Mouse (Mus musculus) kidney, embryonic 14.5 days (tissue): Measurements from ENCODE around the gene Rpa3. TPM values are rescaled to one million over a fixed set of nuclear protein-coding genes. Genes with fewer than 3 reads are reported as not detected.

Experiments used
- ATAC-seq: fragments of 200-750 bp; cut with Nextera tagmentation; 2 replicates; pipeline ENCODE4 v1.8.0; 2017; ENCODE audit warnings: moderate number of reproducible peaks, mild to moderate bottlenecking, moderate TSS enrichment, moderate library complexity; ENCODE audit not compliant: low FRiP score, low TSS enrichment
- H3K27ac ChIP-seq: fragments of 300-500 bp; sonication (generic); 2 replicates; pipeline ENCODE4 v1.5.1; 2014; ENCODE audit warnings: low read depth, mild to moderate bottlenecking, low read length, moderate library complexity, mixed read lengths
- H3K27me3 ChIP-seq: fragments of 300-500 bp; sonication (generic); 2 replicates; pipeline ENCODE4 v1.6.1; 2014; ENCODE audit warnings: mild to moderate bottlenecking, low read length; ENCODE audit not compliant: control insufficient read depth, insufficient read depth
- H3K36me3 ChIP-seq: fragments of 300-500 bp; sonication (generic); 2 replicates; pipeline ENCODE4 v1.6.1; 2014; ENCODE audit warnings: low read length, mixed read lengths; ENCODE audit not compliant: control insufficient read depth, insufficient read depth
- H3K4me1 ChIP-seq: fragments of 300-500 bp; sonication (generic); 2 replicates; pipeline ENCODE4 v1.6.1; 2014; ENCODE audit warnings: low read length, mixed read lengths; ENCODE audit not compliant: control insufficient read depth, insufficient read depth
- H3K4me2 ChIP-seq: fragments of 300-500 bp; sonication (generic); replicated peaks from 2 replicates; pipeline ENCODE4 v1.6.1; 2014; ENCODE audit warnings: low read depth, mild to moderate bottlenecking, low read length
- H3K4me3 ChIP-seq: fragments of 300-500 bp; sonication (generic); 2 replicates; pipeline ENCODE4 v1.5.1; 2014; ENCODE audit warnings: mild to moderate bottlenecking, low read length
- H3K9ac ChIP-seq: fragments of 300-500 bp; sonication (generic); 2 replicates; pipeline ENCODE4 v1.6.1; 2014; ENCODE audit warnings: low read depth, mild to moderate bottlenecking, low read length, moderate library complexity
- H3K9me3 ChIP-seq: fragments of 300-500 bp; sonication (generic); 2 replicates; pipeline ENCODE4 v1.6.1; 2016; ENCODE audit warnings: low read length; ENCODE audit not compliant: control insufficient read depth
- WGBS: fragments of 180-500 bp; shearing (Covaris S2); extraction: QIAGEN DNeasy Blood & Tissue Kit; methylation state at CpG from one replicate; pipeline ENCODE4 v1.1.7; 2014; 5-methylcytosine and 5-hydroxymethylcytosine counted together
- polyA plus RNA-seq: library from polyadenylated mRNA; unstranded; fragments of >200 nt; fragmentation: Nextera tagmentation; extraction: Ambion mirVana; gene quantifications from 2 replicates; pipeline ENCODE4 v1.2.1, GENCODE M21; 2014

The Rpa3 gene
- polyA plus RNA-seq, result 183 and 293 TPM in 2 replicates

GRCm38 (mm10) chr6:8259004-8259666 is at the start of gene Rpa3, which contains the start of the genes Umad1 and Gm45062:
Rpa3 (minus strand) TSS chr6:8259173.
Umad1 (plus strand) TSS chr6:8259288.
Gm45062 (plus strand) TSS chr6:8259450.
- Histone ChIP-seq H3K4me2 (peak within 1 kb of the TSS; percentile 87), H3K27me3 (no peaks in the 10 kb centered on the region), H3K4me3 (peak within 1 kb of the TSS; percentile 86), H3K4me1 (0 out of 2 replicates have a peak, but pooled peaks cover 2% of the 10 kb centered on the region), H3K36me3 (peaks cover 9% of the 10 kb centered on the region; the same call in 1 of the 2 replicates), H3K27ac (peak within 1 kb of the TSS; percentile 53; the same call in 1 of the 2 replicates), H3K9ac (peak within 1 kb of the TSS; percentile 78), H3K9me3 (no peaks in the 10 kb centered on the region)
- WGBS, result under 1% methylated on average over 64 of the region's 64 CpGs
- ATAC-seq, result peak; percentile 100

- no peak overlapping the region for H3K27ac ChIP-seq
- no peak for ATAC-seq
- no peaks in the 10 kb centered on the region for H3K9me3 ChIP-seq
- WGBS, result 75% methylated on average over 6 of the region's 6 CpGs
- no peak overlapping the region for H3K4me3 ChIP-seq
- H3K36me3 ChIP-seq, result no peaks in the 10 kb centered on the region
- H3K4me2 ChIP-seq, result no peak overlapping the region
- H3K9ac ChIP-seq, result no peak overlapping the region
- H3K27me3 ChIP-seq, result no peaks in the 10 kb centered on the region
- no peaks in the 10 kb centered on the region for H3K4me1 ChIP-seq
Observed at GRCm38 (mm10) chr6:8307878-8308775, 49.2 kb upstream of the Rpa3 start.

GRCm38 (mm10) chr6:8299066-8299863 is 40.3 kb upstream of the Rpa3 start:
- Histone ChIP-seq H3K4me1 (no peaks in the 10 kb centered on the region), H3K4me2 (no peak overlapping the region), H3K36me3 (no peaks in the 10 kb centered on the region), H3K9me3 (no peaks in the 10 kb centered on the region), H3K27me3 (no peaks in the 10 kb centered on the region), H3K27ac (no peak overlapping the region), H3K4me3 (no peak overlapping the region), H3K9ac (no peak overlapping the region)
- WGBS, result 86% methylated on average over 6 of the region's 6 CpGs
- no peak for ATAC-seq

GRCm38 (mm10) chr6:8294048-8294784 is 35.2 kb upstream of the Rpa3 start:
- Histone ChIP-seq H3K9ac (no peak overlapping the region), H3K27ac (no peak overlapping the region), H3K27me3 (no peaks in the 10 kb centered on the region), H3K4me1 (no peaks in the 10 kb centered on the region), H3K36me3 (no peaks in the 10 kb centered on the region), H3K4me3 (no peak overlapping the region), H3K9me3 (no peaks in the 10 kb centered on the region), H3K4me2 (no peak overlapping the region)
- ATAC-seq, result no peak
- 87% methylated on average over 4 of the region's 4 CpGs for WGBS

GRCm38 (mm10) chr6:8288755-8289580 is 30.0 kb upstream of the Rpa3 start:
- WGBS, result 88% methylated on average over 4 of the region's 4 CpGs
- Histone ChIP-seq H3K9ac (no peak overlapping the region), H3K27me3 (no peaks in the 10 kb centered on the region), H3K9me3 (no peaks in the 10 kb centered on the region), H3K27ac (no peak overlapping the region), H3K4me2 (no peak overlapping the region), H3K4me1 (no peaks in the 10 kb centered on the region), H3K36me3 (no peaks in the 10 kb centered on the region), H3K4me3 (no peak overlapping the region)
- no peak for ATAC-seq

- ATAC-seq, result no peak
- H3K27ac ChIP-seq, result no peak overlapping the region
- WGBS, result 96% methylated on average over 3 of the region's 3 CpGs
Observed at GRCm38 (mm10) chr6:8286146-8286545, 27.2 kb upstream of the Rpa3 start.

GRCm38 (mm10) chr6:8285401-8285960 is 26.5 kb upstream of the Rpa3 start:
- Histone ChIP-seq H3K9me3 (no peaks in the 10 kb centered on the region), H3K4me3 (no peak overlapping the region), H3K4me1 (no peaks in the 10 kb centered on the region), H3K27ac (no peak overlapping the region), H3K4me2 (no peak overlapping the region), H3K27me3 (no peaks in the 10 kb centered on the region), H3K36me3 (no peaks in the 10 kb centered on the region), H3K9ac (no peak overlapping the region)
- ATAC-seq, result no peak
- WGBS, result 69% methylated on average over 3 of the region's 3 CpGs

More at GRCm38 (mm10) chr6:8286146-8286545, 27.2 kb upstream of the Rpa3 start:
- Histone ChIP-seq H3K9me3 (no peaks in the 10 kb centered on the region), H3K36me3 (no peaks in the 10 kb centered on the region), H3K4me3 (no peak overlapping the region), H3K9ac (no peak overlapping the region), H3K4me2 (no peak overlapping the region), H3K27me3 (no peaks in the 10 kb centered on the region), H3K4me1 (no peaks in the 10 kb centered on the region)
